Mouse (Mus musculus) midbrain, postnatal 0 days (tissue): Measurements from ENCODE around the gene Dlx2. TPM values are rescaled to one million over a fixed set of nuclear protein-coding genes. Genes with fewer than 3 reads are reported as not detected.

Experiments used
- ATAC-seq: fragments of 200-750 bp; cut with Nextera tagmentation; 2 replicates; pipeline ENCODE4 v1.8.0; 2017; ENCODE audit warnings: moderate number of reproducible peaks, mild to moderate bottlenecking, moderate TSS enrichment, moderate library complexity; ENCODE audit not compliant: low FRiP score
- DNase-seq: peaks from one replicate; pipeline ENCODE4 v3.0.0-alpha.2; 2015; ENCODE audit warnings: low spot score
- H3K27ac ChIP-seq: fragments of 300-500 bp; sonication (generic); 2 replicates; pipeline ENCODE4 v1.5.1; 2014; ENCODE audit warnings: low read depth, mild to moderate bottlenecking, low read length, mixed read lengths
- H3K27me3 ChIP-seq: fragments of 300-500 bp; sonication (generic); 2 replicates; pipeline ENCODE4 v1.6.1; 2014; ENCODE audit warnings: low read length, control low read depth, mixed read lengths; ENCODE audit not compliant: insufficient read depth
- H3K36me3 ChIP-seq: fragments of 300-500 bp; sonication (generic); 2 replicates; pipeline ENCODE4 v1.6.1; 2014; ENCODE audit warnings: low read length, control low read depth, mixed read lengths; ENCODE audit not compliant: insufficient read depth
- H3K4me1 ChIP-seq: fragments of 300-500 bp; sonication (generic); 2 replicates; pipeline ENCODE4 v1.6.1; 2014; ENCODE audit warnings: mild to moderate bottlenecking, control low read depth, antibody characterized with exemption, low read length, mixed read lengths; ENCODE audit not compliant: insufficient read depth
- H3K4me2 ChIP-seq: fragments of 300-500 bp; sonication (generic); 2 replicates; pipeline ENCODE4 v1.6.1; 2014; ENCODE audit warnings: low read depth, mild to moderate bottlenecking, low read length, mixed read lengths; ENCODE audit not compliant: poor library complexity, severe bottlenecking
- H3K4me3 ChIP-seq: fragments of 300-500 bp; sonication (generic); 2 replicates; pipeline ENCODE4 v1.5.1; 2014; ENCODE audit warnings: low read depth, mild to moderate bottlenecking, low read length, moderate library complexity
- H3K9ac ChIP-seq: fragments of 300-500 bp; sonication (generic); replicated peaks from 2 replicates; pipeline ENCODE4 v1.6.1; 2014; ENCODE audit warnings: mild to moderate bottlenecking, low read length, moderate library complexity, mixed read lengths; ENCODE audit not compliant: poor library complexity, severe bottlenecking
- H3K9me3 ChIP-seq: fragments of 300-500 bp; sonication (generic); 2 replicates; pipeline ENCODE4 v1.6.1; 2016; ENCODE audit warnings: low read length, control low read depth
- CTCF ChIP-seq: IDR thresholded peaks from 2 replicates; pipeline ENCODE4 v1.5.1; 2016; ENCODE audit warnings: antibody characterized with exemption, mild to moderate bottlenecking
- WGBS: fragments of 180-500 bp; shearing (Covaris S2); extraction: QIAGEN DNeasy Blood & Tissue Kit; methylation state at CpG from one replicate; pipeline ENCODE4 v1.1.7; 2014; 5-methylcytosine and 5-hydroxymethylcytosine counted together
- polyA plus RNA-seq: library from polyadenylated mRNA; unstranded; fragments of >200 nt; fragmentation: Nextera tagmentation; extraction: Ambion mirVana; gene quantifications from 2 replicates; pipeline ENCODE4 v1.2.1, GENCODE M21; 2015
- total RNA-seq: library from RNA; depleted of rRNA; stranded (reverse); fragments of >200 nt; gene quantifications from 2 replicates; pipeline ENCODE4 v1.2.3, GENCODE M21; 2014; rRNA removed

The Dlx2 gene
- total RNA-seq = 0.38 and 1.2 TPM in 2 replicates
- polyA plus RNA-seq = 3.1 and 8.4 TPM in 2 replicates

DNA sequence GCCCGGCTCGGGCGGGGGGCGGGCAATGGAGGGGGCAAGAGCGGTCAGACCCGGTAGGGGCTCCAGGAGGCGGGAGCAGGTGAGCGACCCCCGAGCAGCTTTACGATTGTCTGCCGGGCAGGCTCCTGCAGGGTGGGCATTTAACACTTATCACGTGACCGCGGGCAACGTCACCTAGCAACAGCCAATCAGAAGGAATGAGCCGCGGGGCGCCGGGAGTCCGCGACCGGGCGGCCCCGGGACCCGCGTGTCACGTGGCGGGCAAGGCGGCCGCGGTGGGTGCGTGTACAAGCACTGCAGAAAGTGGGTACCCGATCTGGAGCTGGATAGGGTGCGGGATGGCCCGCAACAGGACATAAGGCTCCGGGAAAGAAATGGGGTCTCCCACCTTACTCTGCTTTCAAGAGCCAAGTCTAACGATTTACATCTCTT is at the start of gene Dlx2:
Gene Dlx2 (minus strand): TSS at position 115 of the 432 bp plus-strand sequence.
- Histone ChIP-seq H3K4me3 (peak within 1 kb of the TSS; percentile 30), H3K4me2 (peak within 1 kb of the TSS; percentile 60), H3K27ac (no peak within 1 kb of the TSS), H3K27me3 (peaks cover 75% of the 10 kb centered on the region), H3K9ac (no peak within 1 kb of the TSS), H3K36me3 (no peaks in the 10 kb centered on the region), H3K9me3 (no peaks in the 10 kb centered on the region), H3K4me1 (peaks cover 7% of the 10 kb centered on the region; the same call in 1 of the 2 replicates)
- WGBS = under 1% methylated on average over 36 of the region's 37 CpGs
- DNase-seq = peak; percentile 48
- TF ChIP-seq CTCF = no peak
- ATAC-seq = 0 out of 2 replicates have a peak, but pooled peaks have one; percentile 29

DNA sequence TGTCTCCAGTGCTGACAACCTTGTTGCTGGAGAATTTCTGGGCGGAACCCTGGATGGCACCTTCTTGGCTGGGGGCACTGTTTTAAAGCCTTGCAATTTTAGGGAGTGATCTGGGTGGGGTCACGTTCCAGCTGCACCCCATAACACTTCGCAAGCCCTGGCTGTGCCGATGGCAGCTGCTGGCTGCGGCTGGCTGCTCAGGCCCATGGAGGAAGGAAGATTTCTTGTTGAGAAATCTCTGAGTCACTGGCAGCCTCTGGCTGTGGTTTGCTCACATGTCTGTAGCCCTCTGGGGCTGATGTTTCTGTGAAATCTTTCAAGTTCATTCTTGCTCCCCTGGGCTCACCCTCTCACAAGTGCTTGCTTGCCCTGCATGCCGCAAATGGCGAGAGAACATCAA is 47.9 kb upstream of the Dlx2 start:
- no peak overlapping the region for H3K27ac ChIP-seq
- no peaks in the 10 kb centered on the region for H3K27me3 ChIP-seq
- DNase-seq (no peak), ATAC-seq (no peak)
- WGBS = 72% methylated on average over 7 of the region's 7 CpGs
- no peaks in the 10 kb centered on the region for H3K9me3 ChIP-seq
- no peak overlapping the region for H3K4me2 ChIP-seq
- no peak overlapping the region for H3K4me3 ChIP-seq
- H3K9ac ChIP-seq = no peak overlapping the region
- H3K4me1 ChIP-seq = no peaks in the 10 kb centered on the region
- H3K36me3 ChIP-seq = no peaks in the 10 kb centered on the region
- TF ChIP-seq CTCF = no peak

DNA sequence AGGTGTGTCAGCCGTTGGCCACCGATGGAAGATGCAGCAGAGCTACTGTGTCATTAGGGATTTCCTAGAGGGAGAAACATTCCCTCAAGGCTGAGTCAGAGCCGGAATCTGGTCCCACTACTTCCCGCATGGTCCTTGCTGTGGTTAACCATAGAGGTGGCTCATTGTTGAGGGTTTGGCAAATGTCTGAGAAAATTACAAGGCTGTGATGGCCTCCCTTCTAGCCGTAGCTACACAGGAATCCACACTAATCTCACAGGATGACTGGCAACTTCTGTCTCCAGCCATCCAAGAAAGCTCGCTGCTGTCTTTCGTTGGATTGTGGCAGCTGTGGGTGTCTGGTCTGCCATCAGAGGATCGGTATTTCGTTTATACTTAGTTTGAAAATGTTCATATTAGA is 42.6 kb upstream of the Dlx2 start:
- H3K4me3 ChIP-seq = no peak overlapping the region
- H3K27ac ChIP-seq = no peak overlapping the region
- ATAC-seq = no peak
- no peak overlapping the region for H3K9ac ChIP-seq
- no peaks in the 10 kb centered on the region for H3K9me3 ChIP-seq
- no peak for TF ChIP-seq CTCF
- H3K4me1 ChIP-seq = no peaks in the 10 kb centered on the region
- H3K4me2 ChIP-seq = no peak overlapping the region
- no peaks in the 10 kb centered on the region for H3K27me3 ChIP-seq
- H3K36me3 ChIP-seq = no peaks in the 10 kb centered on the region
- DNase-seq = no peak
- WGBS = 96% methylated on average over 9 of the region's 9 CpGs

DNA sequence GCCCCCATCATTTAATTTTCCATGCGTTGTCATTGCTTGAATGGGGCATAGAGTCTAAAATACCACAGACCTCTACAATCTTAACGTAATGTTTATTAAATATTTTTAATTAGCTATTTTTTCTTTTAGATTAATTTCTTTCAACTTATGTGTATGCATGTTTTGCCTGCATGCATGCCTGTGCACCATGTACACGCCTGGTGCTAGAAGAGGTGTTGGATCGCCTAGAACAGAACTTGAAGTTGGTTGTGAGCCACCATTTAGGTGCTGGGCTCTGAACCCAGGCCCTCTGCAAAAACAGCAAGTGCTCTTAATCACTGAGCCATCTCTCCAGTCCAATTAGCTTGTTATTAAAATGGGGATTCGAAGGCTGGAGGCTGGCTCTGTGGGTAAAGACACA is 34.9 kb upstream of the Dlx2 start:
- Histone ChIP-seq H3K27me3 (no peaks in the 10 kb centered on the region), H3K36me3 (no peaks in the 10 kb centered on the region), H3K27ac (no peak overlapping the region), H3K4me2 (peak overlapping the region; percentile 94), H3K9me3 (no peaks in the 10 kb centered on the region), H3K9ac (0 out of 2 replicates have a peak overlapping the region, but pooled peaks have one; percentile 48), H3K4me3 (peak overlapping the region; percentile 56), H3K4me1 (no peaks in the 10 kb centered on the region)
- 59% methylated on average over 5 of the region's 5 CpGs for WGBS
- TF ChIP-seq CTCF = no peak
- ATAC-seq = peak; percentile 34; the same call in 1 of the 2 replicates
- DNase-seq = no peak

DNA sequence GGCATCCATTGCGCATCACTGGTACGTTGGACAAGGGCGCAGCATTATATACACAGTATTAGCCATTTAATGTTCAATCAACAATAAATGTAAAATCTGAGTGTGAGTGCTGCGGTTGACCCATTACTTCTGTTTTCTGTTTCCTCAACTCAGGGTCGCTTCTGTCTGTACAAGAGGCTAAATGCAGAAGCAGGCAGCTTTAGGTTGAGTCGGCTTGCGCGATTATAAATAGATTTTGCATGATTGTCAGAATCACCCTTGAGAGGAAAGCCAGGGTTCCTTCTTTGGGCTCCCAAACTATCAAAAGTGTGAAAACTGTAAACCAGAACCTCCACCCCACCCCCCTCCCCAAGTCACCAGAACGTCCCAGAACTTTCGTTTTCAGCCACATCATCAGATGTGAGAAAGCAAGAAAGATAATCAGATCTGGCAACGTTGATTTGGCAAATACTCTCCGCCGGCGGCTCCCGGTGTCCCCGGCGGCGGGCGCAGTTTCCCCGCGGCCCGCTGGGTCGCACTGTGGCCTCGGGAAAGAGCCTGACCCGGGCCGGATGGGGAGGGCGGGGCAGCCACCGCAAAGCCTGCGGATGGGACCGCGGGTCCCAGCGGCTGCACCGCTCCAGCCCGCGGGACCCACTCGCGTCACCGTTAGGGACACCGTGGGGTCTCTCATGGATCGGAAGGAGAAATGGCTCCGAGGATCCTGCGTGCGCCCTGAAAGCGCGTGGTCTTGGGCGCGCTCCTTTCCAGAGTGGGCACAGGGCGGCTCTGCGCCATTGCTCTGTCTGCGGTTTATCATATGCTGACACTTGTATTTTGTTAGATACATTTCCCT is 34.3 kb upstream of the Dlx2 start:
- peak; percentile 50 for DNase-seq
- 11% methylated on average over 50 of the region's 50 CpGs for WGBS
- Histone ChIP-seq H3K4me1 (no peaks in the 10 kb centered on the region), H3K9ac (peak overlapping the region; percentile 48), H3K27ac (no peak overlapping the region), H3K9me3 (no peaks in the 10 kb centered on the region), H3K27me3 (no peaks in the 10 kb centered on the region), H3K4me3 (peak overlapping the region; percentile 56), H3K4me2 (peak overlapping the region; percentile 94), H3K36me3 (no peaks in the 10 kb centered on the region)
- TF ChIP-seq CTCF = peak; percentile 68
- peak; percentile 80 for ATAC-seq

DNA sequence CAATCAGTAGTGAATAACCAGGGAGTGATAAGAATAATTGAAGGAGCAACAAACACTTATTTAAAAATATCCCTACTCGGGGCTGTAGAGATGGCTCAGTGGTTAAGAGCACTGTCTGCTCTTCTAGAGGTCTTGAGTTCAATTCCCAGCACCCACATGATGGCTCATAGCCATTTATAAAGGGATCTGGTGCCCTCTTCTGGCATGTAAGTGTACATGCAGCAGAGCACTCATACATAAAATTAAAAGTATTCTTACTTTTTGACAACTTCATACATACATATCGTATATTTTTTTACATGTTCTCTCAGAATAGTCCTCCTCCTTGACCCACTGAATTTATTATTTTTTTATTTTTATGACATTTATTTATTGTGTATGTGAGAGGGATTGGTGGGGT is 30.5 kb upstream of the Dlx2 start:
- TF ChIP-seq CTCF = no peak
- Histone ChIP-seq H3K9me3 (no peaks in the 10 kb centered on the region), H3K27ac (no peak overlapping the region), H3K9ac (no peak overlapping the region), H3K4me3 (no peak overlapping the region), H3K4me2 (no peak overlapping the region), H3K4me1 (no peaks in the 10 kb centered on the region), H3K27me3 (no peaks in the 10 kb centered on the region), H3K36me3 (no peaks in the 10 kb centered on the region)
- DNase-seq (no peak), ATAC-seq (no peak)
- 90% methylated on average over 2 of the region's 2 CpGs for WGBS
